Mouse (Mus musculus): ENCODE results near the gene Vash1. TPM values are rescaled to one million over a fixed set of nuclear protein-coding genes. Genes with fewer than 3 reads are reported as not detected.

Gene Vash1
- total RNA-seq, 2 experiments from 2014 or later: not detected

GRCm38 (mm10) chr12:86702690-86703089 is 24.2 kb downstream of the Vash1 start:
- ATAC-seq (replicated peaks; ENCODE audit: low FRiP score, poor library complexity, severe bottlenecking): no peak

DNA sequence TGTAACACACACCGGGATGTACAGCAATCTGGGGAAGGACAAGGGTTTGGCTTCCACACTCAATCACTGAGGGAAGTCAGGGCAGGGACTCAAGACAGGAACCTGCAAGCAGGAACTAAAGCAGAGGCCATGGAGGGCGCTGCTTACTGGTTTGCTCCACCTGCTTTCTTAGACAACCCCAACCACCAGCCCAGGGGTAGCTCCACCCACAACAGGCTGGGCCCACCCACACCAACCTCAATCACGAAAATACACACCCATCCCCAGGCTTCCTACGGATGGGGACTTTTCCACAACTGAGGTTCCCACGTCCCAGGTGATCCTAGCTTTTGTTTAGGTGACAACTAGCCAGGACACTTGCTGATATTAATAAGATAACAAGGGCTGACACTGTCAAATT is 27.3 kb downstream of the Vash1 start:
- ATAC-seq (replicated peaks; ENCODE audit: low FRiP score, poor library complexity, severe bottlenecking): no peak

- ATAC-seq (replicated peaks; ENCODE audit: low FRiP score, poor library complexity, severe bottlenecking): no peak
These were observed 35.5 kb downstream of the Vash1 start for GRCm38 (mm10) chr12:86714026-86714425.

- ATAC-seq (replicated peaks; ENCODE audit: low FRiP score, poor library complexity, severe bottlenecking): no peak
These were observed 36.9 kb downstream of the Vash1 start for GRCm38 (mm10) chr12:86715401-86715800.

- no peak for ATAC-seq (replicated peaks; ENCODE audit: low FRiP score, poor library complexity, severe bottlenecking)
These were observed 38.5 kb downstream of the Vash1 start for GRCm38 (mm10) chr12:86716962-86717361.

- no peak for ATAC-seq (replicated peaks; ENCODE audit: low FRiP score, poor library complexity, severe bottlenecking)
These were observed 41.6 kb downstream of the Vash1 start for GRCm38 (mm10) chr12:86719961-86720639.

DNA sequence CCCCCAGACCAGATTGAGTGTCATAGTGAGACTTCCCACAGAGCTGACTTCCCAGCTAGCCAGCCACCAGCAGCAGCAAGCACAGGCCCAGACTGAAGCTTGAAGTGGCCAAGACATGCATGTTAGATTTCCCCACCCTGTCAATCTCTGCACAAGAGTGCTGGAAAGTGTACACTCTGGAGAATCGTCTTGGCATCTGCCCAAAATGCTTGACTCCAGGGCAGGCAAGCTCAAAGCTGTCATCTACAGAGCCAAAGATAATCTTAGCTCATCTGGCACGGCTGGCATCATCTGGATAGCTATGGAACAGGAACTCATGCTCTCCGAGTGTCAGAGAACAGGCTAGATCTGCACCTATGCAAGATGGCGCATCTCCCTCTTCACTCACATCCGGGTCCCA is 43.0 kb downstream of the Vash1 start:
- ATAC-seq (replicated peaks; ENCODE audit: low FRiP score, poor library complexity, severe bottlenecking): no peak

DNA sequence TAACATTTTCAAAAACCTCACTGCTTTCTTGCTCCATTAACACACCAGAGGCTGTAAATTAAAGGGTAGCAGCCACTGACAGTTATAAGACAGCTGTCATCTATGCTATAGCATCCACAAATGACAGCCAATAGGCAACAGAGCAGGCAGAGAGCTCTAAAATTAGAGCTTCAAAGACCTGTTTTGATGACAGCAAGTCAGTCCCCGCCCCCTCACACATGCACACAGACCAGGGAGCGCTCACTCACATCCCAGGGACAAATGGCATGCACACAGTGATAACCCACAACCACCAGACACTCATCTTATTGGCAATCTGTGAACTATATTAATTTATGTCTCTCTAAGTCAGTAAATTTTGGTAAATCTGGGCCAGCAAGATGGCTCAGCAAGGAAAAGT is 45.8 kb downstream of the Vash1 start:
- ATAC-seq (replicated peaks; ENCODE audit: low FRiP score, poor library complexity, severe bottlenecking): no peak

GRCm38 (mm10) chr12:86725706-86726105 is 47.2 kb downstream of the Vash1 start:
- ATAC-seq (replicated peaks; ENCODE audit: low FRiP score, poor library complexity, severe bottlenecking): no peak

- ATAC-seq (replicated peaks; ENCODE audit: low FRiP score, poor library complexity, severe bottlenecking): peak; percentile 93
These were observed 47.7 kb downstream of the Vash1 start, which contains the start of gene Angel1 for GRCm38 (mm10) chr12:86726120-86726640. Angel1 (minus strand) TSS chr12:86726460.

DNA sequence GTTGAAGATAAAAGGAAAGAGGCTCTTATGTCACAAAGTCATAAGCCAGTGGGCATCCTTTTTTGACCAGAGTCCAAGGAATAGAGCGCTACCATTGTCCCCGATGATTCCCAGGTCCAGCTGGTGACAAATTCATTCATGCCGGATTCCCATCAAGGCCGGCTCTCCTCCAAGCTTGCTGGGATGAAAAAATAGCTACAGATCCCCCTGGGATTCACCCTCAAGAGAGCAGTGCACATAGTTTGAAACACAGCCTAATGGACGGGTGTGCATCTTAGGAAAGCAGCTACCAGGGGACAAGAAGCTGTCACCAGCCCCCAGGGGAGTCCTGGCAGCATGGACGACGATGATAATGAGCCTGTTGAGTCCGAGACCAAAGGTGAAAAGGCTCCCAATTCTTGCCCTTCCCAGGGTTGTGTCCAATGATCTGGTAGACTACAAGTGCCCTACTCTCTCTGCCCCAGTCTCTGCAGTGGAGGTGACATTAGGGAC is 55.9 kb downstream of the Vash1 start, which contains the start of gene Lrrc74a:
Gene Lrrc74a, plus strand, starts transcription at position 51 of the 492 bp plus-strand sequence.
- ATAC-seq (replicated peaks; ENCODE audit: low FRiP score, poor library complexity, severe bottlenecking): no peak

Other genes starting within 250 kb of the Vash1 start
- gene Angel1, start 47.8 kb downstream of the Vash1 start, total RNA-seq (2015; ENCODE audit: low replicate concordance): not detected in 2 replicates
- 0.09 and 0.14 TPM in 2 replicates for gene Angel1, start 47.8 kb downstream of the Vash1 start, total RNA-seq (2017; ENCODE audit: low replicate concordance)
- not detected in 2 replicates for gene Lrrc74a, start 55.7 kb downstream of the Vash1 start, total RNA-seq (2015; ENCODE audit: low replicate concordance)
- gene Lrrc74a, start 55.7 kb downstream of the Vash1 start, total RNA-seq (2017; ENCODE audit: low replicate concordance): not detected in 2 replicates
- 0.21 and 0.77 TPM in 2 replicates for gene Irf2bpl, start 206.1 kb downstream of the Vash1 start, total RNA-seq (2015; ENCODE audit: low replicate concordance)
- 0.42 TPM in 1 of 2 replicates, not detected in the other for gene Irf2bpl, start 206.1 kb downstream of the Vash1 start, total RNA-seq (2017; ENCODE audit: low replicate concordance)

Data from erythroblast, adult 5-6 weeks (primary cell).